Mouse (Mus musculus) lung, postnatal 0 days (tissue): ENCODE results near the gene Gm6205.
"Not testable (repeated sequence)": the region's sequence is repeated elsewhere in the genome, so short reads cannot be mapped to it uniquely, and the experiment has no call there.

ENCODE experiments used
- CTCF ChIP-seq: IDR thresholded peaks from 2 replicates; pipeline ENCODE4 v1.5.1; 2016; ENCODE audit warnings: antibody characterized with exemption, mild to moderate bottlenecking
- EP300 ChIP-seq: IDR thresholded peaks from 2 replicates; pipeline ENCODE4 v1.6.1; 2016; ENCODE audit warnings: antibody characterized with exemption, mild to moderate bottlenecking, control low read depth

- TF ChIP-seq CTCF, EP300: not testable (repeated sequence)
Observed at GRCm38 (mm10) chr5:94648082-94648481, at the start of gene Gm6205.
